Mouse (Mus musculus) limb, embryonic 14.5 days (tissue): ENCODE results near the gene Olfr876. TPM values are rescaled to one million over a fixed set of nuclear protein-coding genes. Genes with fewer than 3 reads are reported as not detected.

ENCODE experiments used
- ATAC-seq: fragments of 200-750 bp; cut with Nextera tagmentation; 2 replicates; pipeline ENCODE4 v1.8.0; 2017; ENCODE audit warnings: low read depth, moderate number of reproducible peaks, moderate TSS enrichment; ENCODE audit not compliant: low FRiP score
- DNase-seq: peaks from one replicate; pipeline ENCODE4 v3.0.0-alpha.2; 2015; ENCODE audit warnings: low spot score
- H3K27ac ChIP-seq: fragments of 300-500 bp; sonication (generic); replicated peaks from 2 replicates; pipeline ENCODE4 v1.5.1; 2014; ENCODE audit warnings: low read depth, mild to moderate bottlenecking, low read length, moderate library complexity, mixed read lengths
- H3K27me3 ChIP-seq: fragments of 300-500 bp; sonication (generic); 2 replicates; pipeline ENCODE4 v1.6.1; 2014; ENCODE audit warnings: low read length, mixed read lengths; ENCODE audit not compliant: control insufficient read depth, insufficient read depth
- H3K36me3 ChIP-seq: fragments of 300-500 bp; sonication (generic); 2 replicates; pipeline ENCODE4 v1.6.1; 2014; ENCODE audit warnings: mild to moderate bottlenecking, low read length, moderate library complexity, mixed read lengths; ENCODE audit not compliant: control insufficient read depth, insufficient read depth
- H3K4me1 ChIP-seq: fragments of 300-500 bp; sonication (generic); 2 replicates; pipeline ENCODE4 v1.6.1; 2014; ENCODE audit warnings: antibody characterized with exemption, low read length, mixed read lengths; ENCODE audit not compliant: control insufficient read depth, insufficient read depth
- H3K4me2 ChIP-seq: fragments of 300-500 bp; sonication (generic); replicated peaks from 2 replicates; pipeline ENCODE4 v1.6.1; 2014; ENCODE audit warnings: low read depth, mild to moderate bottlenecking, low read length, moderate library complexity; ENCODE audit not compliant: severe bottlenecking
- H3K4me3 ChIP-seq: fragments of 300-500 bp; sonication (generic); replicated peaks from 2 replicates; pipeline ENCODE4 v1.5.1; 2014; ENCODE audit warnings: low read length
- H3K9ac ChIP-seq: fragments of 300-500 bp; sonication (generic); 2 replicates; pipeline ENCODE4 v1.6.1; 2014; ENCODE audit warnings: mild to moderate bottlenecking, low read depth, low read length, moderate library complexity; ENCODE audit not compliant: severe bottlenecking
- H3K9me3 ChIP-seq: fragments of 300-500 bp; sonication (generic); 2 replicates; pipeline ENCODE4 v1.6.1; 2016; ENCODE audit warnings: low read length; ENCODE audit not compliant: control insufficient read depth
- POLR2A ChIP-seq: fragments of 200-500 bp; IDR thresholded peaks from 2 replicates; pipeline ENCODE4 v1.8.0; 2012; ENCODE audit warnings: inconsistent platforms, mild to moderate bottlenecking, moderate library complexity, borderline replicate concordance; ENCODE audit not compliant: insufficient read depth, insufficient read length; ENCODE audit errors: extremely low read depth
- WGBS: fragments of 180-500 bp; shearing (Covaris S2); extraction: QIAGEN DNeasy Blood & Tissue Kit; methylation state at CpG from one replicate; pipeline ENCODE4 v1.1.7; 2014; 5-methylcytosine and 5-hydroxymethylcytosine counted together
- polyA plus RNA-seq, 2 experiments: library from polyadenylated mRNA; depleted of rRNA in 1 of 2; stranded (reverse) in 1 of 2; unstranded in 1 of 2; fragments of >200 nt; fragmentation: Nextera tagmentation in 1 of 2; extraction: Ambion mirVana in 1 of 2; gene quantifications; 2 replicates each; pipeline versions ENCODE4 v1.2.1 to v1.2.3; 2012 to 2014

Olfr876 gene
- polyA plus RNA-seq, 2 experiments, result not detected

DNA sequence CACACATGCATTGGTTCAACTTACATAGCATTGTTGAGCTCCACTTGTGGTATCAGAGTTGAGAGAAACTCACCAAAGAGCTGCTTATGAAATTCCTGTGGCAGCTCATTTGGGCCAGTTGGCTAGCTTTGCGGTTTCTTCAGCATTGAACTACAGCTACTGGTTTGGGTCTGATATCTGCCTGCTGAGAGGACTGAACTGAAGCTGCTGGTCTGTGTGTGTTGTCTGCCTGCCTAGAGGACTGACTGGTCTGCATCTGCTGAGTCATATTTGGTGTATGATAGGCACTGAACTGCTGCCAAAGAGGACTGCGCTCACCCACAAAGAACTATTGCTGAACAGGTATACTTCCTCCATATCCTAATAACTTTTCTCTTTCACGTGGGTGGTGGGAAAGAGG is 5.6 kb downstream of the Olfr876 start:
- H3K9ac ChIP-seq, result no peak overlapping the region
- WGBS, result 88% methylated on average over 3 of the region's 3 CpGs
- no peak overlapping the region for H3K4me2 ChIP-seq
- ATAC-seq (no peak), DNase-seq (no peak)
- no peaks in the 10 kb centered on the region for H3K4me1 ChIP-seq
- no peaks in the 10 kb centered on the region for H3K9me3 ChIP-seq
- no peak overlapping the region for H3K4me3 ChIP-seq
- H3K36me3 ChIP-seq, result no peaks in the 10 kb centered on the region
- no peaks in the 10 kb centered on the region for H3K27me3 ChIP-seq
- no peak overlapping the region for H3K27ac ChIP-seq
- TF ChIP-seq POLR2A, result no peak

DNA sequence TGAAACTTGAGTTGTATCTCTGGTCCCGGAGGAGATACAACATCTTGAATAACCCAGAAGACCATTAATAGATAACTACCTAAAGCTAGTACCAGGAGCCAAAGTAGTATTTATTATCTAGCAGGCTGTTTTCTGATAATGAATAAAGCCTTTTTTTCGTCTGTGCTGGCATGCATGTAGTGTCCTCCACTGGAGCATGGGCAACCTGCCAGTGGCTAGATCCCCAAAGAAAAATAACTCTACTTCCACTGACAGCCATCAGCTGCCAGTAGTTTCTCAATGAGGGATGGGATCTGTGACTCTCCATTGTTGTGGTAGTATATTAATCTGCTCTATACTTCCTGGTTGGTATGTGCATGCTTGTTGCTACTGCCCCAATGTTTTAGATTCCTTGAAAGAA is 6.1 kb downstream of the Olfr876 start:
- no peaks in the 10 kb centered on the region for H3K4me1 ChIP-seq
- no peak for TF ChIP-seq POLR2A
- H3K27ac ChIP-seq, result no peak overlapping the region
- H3K9me3 ChIP-seq, result no peaks in the 10 kb centered on the region
- H3K27me3 ChIP-seq, result no peaks in the 10 kb centered on the region
- DNase-seq, result peak; percentile 5
- H3K36me3 ChIP-seq, result no peaks in the 10 kb centered on the region
- no peak overlapping the region for H3K4me3 ChIP-seq
- no peak for ATAC-seq
- no peak overlapping the region for H3K9ac ChIP-seq
- 79% methylated on average over 2 of the region's 2 CpGs for WGBS
- no peak overlapping the region for H3K4me2 ChIP-seq

DNA sequence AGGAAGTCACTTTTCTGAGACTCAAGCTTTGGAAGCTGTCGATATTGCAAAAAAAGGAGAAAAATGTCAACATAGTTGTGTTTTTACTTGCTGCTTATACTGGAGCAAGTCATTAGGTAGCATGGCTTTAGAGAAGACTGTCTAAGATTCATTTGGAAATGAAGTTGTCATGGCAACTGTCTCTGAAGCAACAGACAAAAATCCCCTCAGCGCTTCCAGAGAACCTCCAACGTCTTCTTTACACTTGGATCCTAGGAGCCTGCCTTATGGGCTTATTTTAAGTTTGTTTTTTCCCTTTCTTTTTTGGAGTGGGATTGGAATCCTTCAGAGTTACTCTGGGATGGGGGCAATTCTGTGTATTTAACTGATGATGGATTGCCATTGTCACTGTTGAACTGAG is 11.9 kb downstream of the Olfr876 start:
- 92% methylated on average over 3 of the region's 3 CpGs for WGBS
- no peak for DNase-seq
- ATAC-seq, result no peak

DNA sequence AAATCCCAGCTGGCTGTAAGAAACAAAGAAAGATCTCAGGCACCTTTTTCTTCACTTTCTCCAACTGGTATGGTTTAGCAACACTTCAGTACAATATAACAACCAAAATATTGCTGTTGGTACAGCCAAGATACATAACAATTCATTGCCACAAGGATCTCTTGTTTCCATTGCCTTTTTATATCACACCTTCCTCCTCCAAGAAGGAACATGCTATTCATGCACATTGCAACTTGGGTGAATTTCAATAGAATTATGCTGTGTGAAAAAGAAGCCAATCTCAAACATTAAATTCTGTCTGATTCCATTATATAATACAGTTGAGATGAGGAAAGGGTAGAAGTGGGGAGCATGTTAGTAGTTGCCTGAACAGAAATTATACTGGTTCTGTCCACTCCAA is 27.1 kb downstream of the Olfr876 start:
- no peak for TF ChIP-seq POLR2A
- no peak for ATAC-seq
- H3K9me3 ChIP-seq, result no peaks in the 10 kb centered on the region
- H3K36me3 ChIP-seq, result no peaks in the 10 kb centered on the region
- H3K4me3 ChIP-seq, result no peak overlapping the region
- H3K27ac ChIP-seq, result no peak overlapping the region
- no peaks in the 10 kb centered on the region for H3K27me3 ChIP-seq
- no peak overlapping the region for H3K4me2 ChIP-seq
- no peak for DNase-seq
- no peaks in the 10 kb centered on the region for H3K4me1 ChIP-seq
- H3K9ac ChIP-seq, result no peak overlapping the region

More for the DNA sequence above, 11.9 kb downstream of the Olfr876 start:
- TF ChIP-seq POLR2A, result no peak
- no peaks in the 10 kb centered on the region for H3K9me3 ChIP-seq
- no peaks in the 10 kb centered on the region for H3K27me3 ChIP-seq
- H3K9ac ChIP-seq, result no peak overlapping the region
- H3K4me1 ChIP-seq, result no peaks in the 10 kb centered on the region
- H3K27ac ChIP-seq, result no peak overlapping the region
- no peak overlapping the region for H3K4me3 ChIP-seq
- no peak overlapping the region for H3K4me2 ChIP-seq
- no peaks in the 10 kb centered on the region for H3K36me3 ChIP-seq

DNA sequence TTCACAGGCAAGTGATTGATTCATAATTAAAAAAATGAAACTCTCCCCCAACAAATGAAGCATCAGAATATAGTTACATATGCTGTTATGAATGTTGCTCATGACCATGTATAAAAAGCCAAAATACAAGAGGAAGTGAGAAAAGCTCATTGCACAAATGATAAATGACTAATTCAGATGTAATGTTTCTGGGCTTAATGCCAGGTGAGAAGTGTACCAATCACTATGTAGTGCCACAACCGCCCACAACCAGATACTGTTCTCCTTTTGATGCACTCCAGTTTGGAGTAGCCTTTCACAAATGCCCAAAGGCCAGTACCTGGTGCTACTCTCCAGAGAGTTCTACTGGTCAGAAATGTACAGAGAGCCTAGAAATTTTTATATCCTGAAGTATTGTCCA is 30.5 kb downstream of the Olfr876 start:
- H3K27ac ChIP-seq, result no peak overlapping the region
- no peak overlapping the region for H3K9ac ChIP-seq
- no peaks in the 10 kb centered on the region for H3K4me1 ChIP-seq
- TF ChIP-seq POLR2A, result no peak
- DNase-seq (no peak), ATAC-seq (no peak)
- 83% methylated on average over 1 of the region's 1 CpGs for WGBS
- no peak overlapping the region for H3K4me2 ChIP-seq
- no peaks in the 10 kb centered on the region for H3K36me3 ChIP-seq
- no peaks in the 10 kb centered on the region for H3K27me3 ChIP-seq
- no peaks in the 10 kb centered on the region for H3K9me3 ChIP-seq
- no peak overlapping the region for H3K4me3 ChIP-seq

DNA sequence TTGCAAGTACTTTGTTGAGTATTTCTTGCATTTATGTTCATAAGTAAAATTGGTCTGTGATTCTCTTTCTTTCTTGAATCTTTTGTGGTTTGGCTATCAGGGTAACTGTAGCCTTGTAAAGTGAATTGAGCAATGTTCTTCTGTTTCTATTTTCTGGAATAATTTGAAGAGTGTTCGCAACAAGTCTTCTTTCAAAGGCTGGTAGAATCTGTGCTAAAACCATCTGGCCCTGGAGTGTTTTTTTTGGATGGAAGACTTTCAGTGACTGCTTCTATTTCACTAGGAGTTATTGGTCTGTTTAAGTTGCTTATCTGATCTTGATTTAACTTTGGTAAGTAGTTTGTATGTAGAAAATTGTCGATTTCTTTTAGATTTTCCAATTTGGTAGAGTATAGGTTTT is 46.4 kb downstream of the Olfr876 start:
- Histone ChIP-seq H3K4me3 (no peak overlapping the region), H3K9ac (no peak overlapping the region), H3K9me3 (no peaks in the 10 kb centered on the region), H3K27me3 (no peaks in the 10 kb centered on the region), H3K27ac (no peak overlapping the region), H3K4me2 (no peak overlapping the region), H3K36me3 (no peaks in the 10 kb centered on the region), H3K4me1 (no peaks in the 10 kb centered on the region)
- ATAC-seq, result no peak
- no peak for TF ChIP-seq POLR2A
- DNase-seq, result no peak
- WGBS, result 80% methylated on average over 2 of the region's 2 CpGs
